Mouse (Mus musculus) limb, embryonic 14.5 days (tissue): ENCODE results near the gene Ipo5. TPM values are rescaled to one million over a fixed set of nuclear protein-coding genes. Genes with fewer than 3 reads are reported as not detected.

Experiments
- ATAC-seq: fragments of 200-750 bp; cut with Nextera tagmentation; 2 replicates; pipeline ENCODE4 v1.8.0; 2017; ENCODE audit warnings: low read depth, moderate number of reproducible peaks, moderate TSS enrichment; ENCODE audit not compliant: low FRiP score
- DNase-seq: peaks from one replicate; pipeline ENCODE4 v3.0.0-alpha.2; 2015; ENCODE audit warnings: low spot score
- H3K27ac ChIP-seq: fragments of 300-500 bp; sonication (generic); replicated peaks from 2 replicates; pipeline ENCODE4 v1.5.1; 2014; ENCODE audit warnings: low read depth, mild to moderate bottlenecking, low read length, moderate library complexity, mixed read lengths
- H3K27me3 ChIP-seq: fragments of 300-500 bp; sonication (generic); 2 replicates; pipeline ENCODE4 v1.6.1; 2014; ENCODE audit warnings: low read length, mixed read lengths; ENCODE audit not compliant: control insufficient read depth, insufficient read depth
- H3K36me3 ChIP-seq: fragments of 300-500 bp; sonication (generic); 2 replicates; pipeline ENCODE4 v1.6.1; 2014; ENCODE audit warnings: mild to moderate bottlenecking, low read length, moderate library complexity, mixed read lengths; ENCODE audit not compliant: control insufficient read depth, insufficient read depth
- H3K4me1 ChIP-seq: fragments of 300-500 bp; sonication (generic); 2 replicates; pipeline ENCODE4 v1.6.1; 2014; ENCODE audit warnings: antibody characterized with exemption, low read length, mixed read lengths; ENCODE audit not compliant: control insufficient read depth, insufficient read depth
- H3K4me2 ChIP-seq: fragments of 300-500 bp; sonication (generic); replicated peaks from 2 replicates; pipeline ENCODE4 v1.6.1; 2014; ENCODE audit warnings: low read depth, mild to moderate bottlenecking, low read length, moderate library complexity; ENCODE audit not compliant: severe bottlenecking
- H3K4me3 ChIP-seq: fragments of 300-500 bp; sonication (generic); replicated peaks from 2 replicates; pipeline ENCODE4 v1.5.1; 2014; ENCODE audit warnings: low read length
- H3K9ac ChIP-seq: fragments of 300-500 bp; sonication (generic); 2 replicates; pipeline ENCODE4 v1.6.1; 2014; ENCODE audit warnings: mild to moderate bottlenecking, low read depth, low read length, moderate library complexity; ENCODE audit not compliant: severe bottlenecking
- H3K9me3 ChIP-seq: fragments of 300-500 bp; sonication (generic); 2 replicates; pipeline ENCODE4 v1.6.1; 2016; ENCODE audit warnings: low read length; ENCODE audit not compliant: control insufficient read depth
- POLR2A ChIP-seq: fragments of 200-500 bp; IDR thresholded peaks from 2 replicates; pipeline ENCODE4 v1.8.0; 2012; ENCODE audit warnings: inconsistent platforms, mild to moderate bottlenecking, moderate library complexity, borderline replicate concordance; ENCODE audit not compliant: insufficient read depth, insufficient read length; ENCODE audit errors: extremely low read depth
- WGBS: fragments of 180-500 bp; shearing (Covaris S2); extraction: QIAGEN DNeasy Blood & Tissue Kit; methylation state at CpG from one replicate; pipeline ENCODE4 v1.1.7; 2014; 5-methylcytosine and 5-hydroxymethylcytosine counted together
- polyA plus RNA-seq, 2 experiments: library from polyadenylated mRNA; depleted of rRNA in 1 of 2; stranded (reverse) in 1 of 2; unstranded in 1 of 2; fragments of >200 nt; fragmentation: Nextera tagmentation in 1 of 2; extraction: Ambion mirVana in 1 of 2; gene quantifications; 2 replicates each; pipeline versions ENCODE4 v1.2.1 to v1.2.3; 2012 to 2014

Ipo5 gene
- polyA plus RNA-seq, 2 experiments, result 85.0 to 99.2 TPM

GRCm38 (mm10) chr14:120968723-120969122 is 57.7 kb downstream of the Ipo5 start:
- DNase-seq, result peak; percentile 49
- ATAC-seq, result peak; percentile 47
- Histone ChIP-seq H3K4me1 (no peaks in the 10 kb centered on the region), H3K4me2 (no peak overlapping the region), H3K9me3 (no peaks in the 10 kb centered on the region), H3K27ac (no peak overlapping the region), H3K4me3 (no peak overlapping the region), H3K36me3 (no peaks in the 10 kb centered on the region), H3K9ac (no peak overlapping the region), H3K27me3 (no peaks in the 10 kb centered on the region)
- TF ChIP-seq POLR2A, result no peak
- 65% methylated on average over 4 of the region's 4 CpGs for WGBS

- TF ChIP-seq POLR2A, result no peak
- WGBS, result 79% methylated on average over 3 of the region's 3 CpGs
- H3K27me3 ChIP-seq, result no peaks in the 10 kb centered on the region
- H3K36me3 ChIP-seq, result no peaks in the 10 kb centered on the region
- H3K9me3 ChIP-seq, result no peaks in the 10 kb centered on the region
- no peak for ATAC-seq
- H3K4me3 ChIP-seq, result no peak overlapping the region
- H3K9ac ChIP-seq, result no peak overlapping the region
- no peak for DNase-seq
- H3K4me2 ChIP-seq, result no peak overlapping the region
- H3K27ac ChIP-seq, result no peak overlapping the region
- H3K4me1 ChIP-seq, result no peaks in the 10 kb centered on the region
Observed at GRCm38 (mm10) chr14:120969673-120970072, 58.6 kb downstream of the Ipo5 start.

GRCm38 (mm10) chr14:120970637-120971036 is 59.6 kb downstream of the Ipo5 start:
- H3K36me3 ChIP-seq, result no peaks in the 10 kb centered on the region
- ATAC-seq (no peak), DNase-seq (peak; percentile 35)
- H3K4me1 ChIP-seq, result no peaks in the 10 kb centered on the region
- no peaks in the 10 kb centered on the region for H3K27me3 ChIP-seq
- no peak overlapping the region for H3K27ac ChIP-seq
- no peaks in the 10 kb centered on the region for H3K9me3 ChIP-seq
- H3K9ac ChIP-seq, result no peak overlapping the region
- 80% methylated on average over 8 of the region's 8 CpGs for WGBS
- H3K4me3 ChIP-seq, result no peak overlapping the region
- no peak overlapping the region for H3K4me2 ChIP-seq
- TF ChIP-seq POLR2A, result no peak

GRCm38 (mm10) chr14:120971313-120971712 is 60.3 kb downstream of the Ipo5 start:
- Histone ChIP-seq H3K9me3 (no peaks in the 10 kb centered on the region), H3K9ac (no peak overlapping the region), H3K27ac (no peak overlapping the region), H3K4me2 (no peak overlapping the region), H3K4me1 (no peaks in the 10 kb centered on the region), H3K36me3 (no peaks in the 10 kb centered on the region), H3K27me3 (no peaks in the 10 kb centered on the region), H3K4me3 (no peak overlapping the region)
- 68% methylated on average over 6 of the region's 6 CpGs for WGBS
- ATAC-seq (no peak), DNase-seq (no peak)
- no peak for TF ChIP-seq POLR2A

GRCm38 (mm10) chr14:120979559-120979958 is 68.5 kb downstream of the Ipo5 start:
- H3K27ac ChIP-seq, result no peak overlapping the region
- H3K4me2 ChIP-seq, result no peak overlapping the region
- WGBS, result 45% methylated on average over 3 of the region's 3 CpGs
- TF ChIP-seq POLR2A, result no peak
- H3K9me3 ChIP-seq, result no peaks in the 10 kb centered on the region
- DNase-seq (peak; percentile 68), ATAC-seq (no peak)
- no peaks in the 10 kb centered on the region for H3K36me3 ChIP-seq
- no peak overlapping the region for H3K9ac ChIP-seq
- H3K4me1 ChIP-seq, result no peaks in the 10 kb centered on the region
- no peak overlapping the region for H3K4me3 ChIP-seq
- no peaks in the 10 kb centered on the region for H3K27me3 ChIP-seq

- no peaks in the 10 kb centered on the region for H3K9me3 ChIP-seq
- no peak overlapping the region for H3K27ac ChIP-seq
- no peaks in the 10 kb centered on the region for H3K4me1 ChIP-seq
- no peaks in the 10 kb centered on the region for H3K27me3 ChIP-seq
- TF ChIP-seq POLR2A, result no peak
- H3K4me2 ChIP-seq, result no peak overlapping the region
- WGBS, result 57% methylated on average over 6 of the region's 6 CpGs
- H3K36me3 ChIP-seq, result no peaks in the 10 kb centered on the region
- DNase-seq (no peak), ATAC-seq (no peak)
- no peak overlapping the region for H3K4me3 ChIP-seq
- no peak overlapping the region for H3K9ac ChIP-seq
Observed at GRCm38 (mm10) chr14:120989126-120989525, 78.1 kb downstream of the Ipo5 start.

Other genes starting within 250 kb of the Ipo5 start
- 78.5 and 91.4 TPM in 2 replicates for gene Farp1, start 124.0 kb downstream of the Ipo5 start, polyA plus RNA-seq (2012; rRNA removed)
- 43.3 and 51.4 TPM in 2 replicates for gene Farp1, start 124.0 kb downstream of the Ipo5 start, polyA plus RNA-seq (2014; fragmentation: Nextera tagmentation; extraction: Ambion mirVana)